Mouse (Mus musculus): Measurements from ENCODE around the gene Idnk. TPM values are rescaled to one million over a fixed set of nuclear protein-coding genes. Genes with fewer than 3 reads are reported as not detected.

Gene Idnk
- total RNA-seq, 2 experiments from 2014 or later: 25.0 to 26.6 TPM

- intact Hi-C loops (cut with DNase I): loop anchor here (1.0 to 10.0 kb wide), 3 partner anchors 45 to 397 kb away; no protein-coding TSS in a partner anchor
- DNase-seq: no peak
Observed at GRCm38 (mm10) chr13:58187751-58188150, 30.3 kb downstream of the Idnk start.

DNA sequence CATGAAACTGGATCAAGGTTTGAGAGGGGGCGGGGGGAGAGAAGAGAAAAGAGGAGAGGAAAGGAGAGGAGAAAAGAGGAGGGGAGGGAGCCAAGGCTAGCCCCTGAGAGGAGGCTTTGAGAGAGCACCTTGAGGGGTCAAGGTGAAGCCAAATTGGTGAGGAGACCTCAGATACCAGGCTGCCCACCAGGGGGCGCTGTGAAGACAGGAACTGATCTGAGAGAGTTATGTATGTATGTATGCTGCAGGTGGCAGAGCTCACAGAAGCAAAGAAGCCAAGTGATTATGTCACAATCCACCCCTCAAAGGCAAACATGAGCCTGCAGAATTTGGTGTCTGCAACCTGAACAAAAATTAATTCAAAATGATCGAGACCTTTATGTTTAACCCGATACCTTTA is 31.0 kb downstream of the Idnk start:
- peak; percentile 82 to 88 for DNase-seq
- intact Hi-C loops (cut with DNase I): loop anchor here (1.0 to 10.0 kb wide), 3 partner anchors 44 to 396 kb away; no protein-coding TSS in a partner anchor

- no peak for DNase-seq
- intact Hi-C loops (cut with DNase I): loop anchor here (10.0 kb wide), 2 partner anchors 355 to 395 kb away; no protein-coding TSS in a partner anchor
Observed at GRCm38 (mm10) chr13:58189473-58189872, 32.0 kb downstream of the Idnk start.

DNA sequence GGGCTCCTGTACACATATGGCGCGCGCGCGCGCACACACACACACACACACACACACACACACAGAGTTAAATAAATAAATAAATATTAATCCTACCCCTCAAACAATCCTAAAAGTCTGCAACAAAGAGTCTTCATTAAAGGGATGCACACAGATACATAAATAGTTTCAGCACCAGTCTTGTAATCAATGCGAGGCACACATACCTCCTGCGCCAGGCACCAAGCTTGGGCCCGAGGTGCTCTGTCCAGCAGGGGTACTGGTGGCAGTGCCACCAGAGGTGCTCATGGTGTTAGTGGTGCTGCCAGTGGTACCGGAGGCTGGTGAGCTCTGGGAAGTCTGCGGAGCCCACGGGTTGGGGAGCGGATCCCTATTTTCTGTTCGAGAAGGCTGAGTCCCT is 34.1 kb downstream of the Idnk start:
- DNase-seq: no peak

GRCm38 (mm10) chr13:58192146-58192545 is 34.7 kb downstream of the Idnk start:
- intact Hi-C loops (cut with DNase I): no loop called here
- DNase-seq: no peak

More for the DNA sequence above, 34.1 kb downstream of the Idnk start:
- intact Hi-C loops (cut with DNase I): no loop called here

DNA sequence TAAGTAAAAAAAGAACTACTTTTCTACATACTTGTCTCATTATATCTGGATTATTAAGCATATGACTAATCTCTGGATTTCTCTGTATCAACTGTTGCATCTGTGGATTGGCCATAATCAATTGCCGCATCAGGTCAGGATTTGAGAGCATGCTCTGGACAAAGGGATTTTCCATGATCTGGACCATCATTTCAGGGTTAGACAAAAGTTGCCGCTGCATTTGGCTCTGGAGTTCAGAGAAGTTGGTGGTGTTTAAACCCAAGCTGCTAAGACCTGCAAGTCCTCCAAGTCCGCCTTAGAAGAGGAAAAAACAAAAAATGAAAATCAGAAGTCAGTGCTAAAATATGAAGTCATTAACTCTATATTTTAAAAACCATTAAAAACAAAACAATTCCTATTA is 35.8 kb downstream of the Idnk start:
- no peak for DNase-seq
- intact Hi-C loops (cut with DNase I): no loop called here

- no peak for DNase-seq
- intact Hi-C loops (cut with DNase I): no loop called here
Observed at GRCm38 (mm10) chr13:58194908-58195307, 37.5 kb downstream of the Idnk start.

DNA sequence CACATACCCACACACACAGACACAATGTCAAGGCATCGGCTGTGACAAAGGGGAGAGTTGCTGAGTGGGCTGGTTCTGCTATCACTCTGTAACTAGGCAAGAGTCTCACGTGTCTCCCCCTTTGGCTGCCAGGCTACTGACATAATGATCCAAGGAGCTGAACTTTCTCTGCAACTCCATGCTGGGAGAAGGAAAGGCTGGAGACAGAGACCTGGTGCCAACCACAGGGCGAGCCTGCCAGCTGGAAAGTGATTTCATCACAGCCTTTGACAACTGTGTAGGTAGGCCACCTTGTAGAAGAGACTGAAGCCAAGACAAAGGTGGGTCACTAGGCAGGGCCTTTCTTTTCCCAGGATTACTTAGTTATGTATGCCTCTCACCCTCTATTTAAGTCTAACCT is 39.8 kb downstream of the Idnk start:
- intact Hi-C loops (cut with DNase I): no loop called here
- DNase-seq: no peak

DNA sequence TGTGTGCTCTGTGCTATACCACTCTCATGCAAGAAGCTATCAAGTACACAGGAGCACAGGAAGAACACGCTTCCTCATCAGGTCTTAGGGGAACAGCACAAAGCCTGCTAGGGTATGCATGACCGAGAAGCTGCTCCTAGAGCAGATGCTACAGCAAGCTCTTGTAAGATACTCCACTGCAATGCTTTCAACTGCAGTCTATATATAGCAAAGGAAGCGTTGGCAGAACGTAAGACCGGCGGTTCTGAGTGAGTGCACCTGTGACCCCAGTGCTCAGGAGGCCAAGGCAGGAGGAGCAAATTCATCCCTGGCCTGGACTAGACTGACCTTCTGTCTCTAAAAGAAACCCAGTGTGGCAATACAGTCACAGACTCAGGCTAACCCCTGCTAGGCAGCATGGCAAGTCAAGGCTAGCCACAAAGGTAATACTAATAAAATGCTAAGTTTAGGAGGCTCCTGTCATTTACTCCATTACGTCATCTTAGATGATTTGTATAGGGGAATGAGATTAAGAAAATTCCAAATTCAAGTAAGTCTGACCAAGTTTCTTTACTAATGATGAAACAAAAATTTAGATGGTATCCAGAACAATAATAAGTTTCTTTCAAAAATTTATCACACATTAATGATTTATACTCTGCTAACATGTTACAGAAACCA is 40.7 kb downstream of the Idnk start:
- no peak for DNase-seq
- intact Hi-C loops (cut with DNase I): no loop called here

GRCm38 (mm10) chr13:58201343-58201742 is 43.9 kb downstream of the Idnk start:
- DNase-seq: no peak
- intact Hi-C loops (cut with DNase I): loop anchor here (5.0 kb wide), 1 partner anchor 44 kb away; the partner anchor contains the start of gene Idnk

DNA sequence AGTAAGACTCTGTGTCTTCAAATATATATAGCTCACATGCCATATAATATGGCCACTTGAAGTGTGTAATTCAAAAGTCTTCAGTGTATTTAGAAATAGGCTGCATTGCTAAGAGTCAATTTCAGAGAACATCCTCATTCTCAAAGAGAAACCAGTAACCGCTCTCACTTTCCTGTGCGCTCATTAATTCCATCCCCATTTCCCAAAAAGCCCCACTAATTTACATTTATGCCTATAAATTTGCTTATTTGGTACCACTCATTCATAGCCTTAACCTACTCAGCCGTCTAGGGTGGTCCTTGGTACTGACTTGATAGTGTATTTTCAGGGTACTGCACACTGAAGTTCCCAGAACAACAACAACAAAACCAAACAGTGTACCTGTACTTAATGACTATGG is 44.5 kb downstream of the Idnk start:
- intact Hi-C loops (cut with DNase I): loop anchor here (5.0 kb wide), 1 partner anchor 45 kb away; the partner anchor contains the start of gene Idnk
- DNase-seq: no peak

GRCm38 (mm10) chr13:58202903-58203302 is 45.5 kb downstream of the Idnk start:
- intact Hi-C loops (cut with DNase I): loop anchor here (5.0 kb wide), 1 partner anchor 46 kb away; the partner anchor contains the start of gene Idnk
- DNase-seq: no peak

DNA sequence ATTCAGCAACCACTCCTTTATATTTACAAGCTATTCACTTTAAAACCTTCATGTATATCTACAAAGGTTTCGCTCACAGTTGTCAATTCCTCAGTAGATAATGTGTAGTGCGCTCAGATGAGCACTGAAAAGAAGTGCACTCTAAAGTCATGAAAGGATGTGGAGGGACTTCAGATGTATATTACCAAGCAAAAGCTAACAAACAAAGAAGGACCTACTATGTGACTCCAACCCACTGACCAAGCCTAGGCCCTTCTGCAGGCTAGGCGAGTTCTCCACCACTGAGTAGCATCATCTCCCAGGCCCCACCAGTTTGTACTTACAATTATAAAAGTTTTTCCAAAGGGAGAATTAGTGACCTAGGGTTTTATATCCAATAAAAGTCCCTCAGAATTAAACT is 46.8 kb downstream of the Idnk start:
- no peak for DNase-seq
- intact Hi-C loops (cut with DNase I): loop anchor here (5.0 kb wide), 1 partner anchor 47 kb away; the partner anchor contains the start of gene Idnk

DNA sequence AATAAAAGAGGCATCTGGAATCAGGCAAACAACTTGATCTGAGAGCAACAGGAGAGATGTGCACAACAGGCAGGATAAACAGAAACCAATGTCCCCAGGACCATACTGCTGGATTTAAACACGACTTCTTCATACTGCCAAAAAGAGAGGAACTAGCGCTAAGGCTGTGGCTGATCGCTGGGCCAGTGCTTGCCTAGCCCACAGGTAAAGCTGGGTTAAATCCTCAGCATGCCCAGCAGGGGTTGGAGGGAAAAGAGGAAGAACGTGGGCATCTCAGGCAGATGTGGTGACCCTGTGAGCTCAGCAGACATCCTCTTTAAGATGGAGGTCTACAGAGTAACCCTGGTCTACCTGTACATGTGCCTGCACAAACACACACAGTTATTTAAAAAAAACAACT is 47.5 kb downstream of the Idnk start:
- no peak for DNase-seq
- intact Hi-C loops (cut with DNase I): loop anchor here (5.0 kb wide), 1 partner anchor 48 kb away; the partner anchor contains the start of gene Idnk

GRCm38 (mm10) chr13:58206084-58206483 is 48.6 kb downstream of the Idnk start:
- intact Hi-C loops (cut with DNase I): no loop called here
- DNase-seq: no peak

DNA sequence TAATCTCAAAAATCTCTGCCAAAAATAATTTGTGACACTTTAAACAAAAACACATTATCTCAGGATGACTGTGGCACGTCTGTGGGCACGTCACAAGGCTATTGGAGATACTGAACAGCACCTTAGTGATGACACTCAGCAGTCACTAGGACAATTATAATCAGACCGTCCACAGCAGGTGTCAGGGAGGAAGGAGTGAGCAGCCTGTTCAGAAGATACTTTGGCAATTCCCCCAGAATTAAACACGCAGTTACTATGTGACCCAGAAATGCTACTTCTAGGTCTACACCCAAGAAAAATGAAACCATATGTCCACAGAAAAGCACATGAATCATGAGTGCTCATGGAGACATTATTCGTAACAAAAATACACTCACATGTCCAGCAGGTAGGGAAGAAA is 53.0 kb downstream of the Idnk start:
- DNase-seq: no peak
- intact Hi-C loops (cut with DNase I): no loop called here

GRCm38 (mm10) chr13:58212530-58212929 is 55.1 kb downstream of the Idnk start:
- DNase-seq: no peak
- intact Hi-C loops (cut with DNase I): no loop called here

DNA sequence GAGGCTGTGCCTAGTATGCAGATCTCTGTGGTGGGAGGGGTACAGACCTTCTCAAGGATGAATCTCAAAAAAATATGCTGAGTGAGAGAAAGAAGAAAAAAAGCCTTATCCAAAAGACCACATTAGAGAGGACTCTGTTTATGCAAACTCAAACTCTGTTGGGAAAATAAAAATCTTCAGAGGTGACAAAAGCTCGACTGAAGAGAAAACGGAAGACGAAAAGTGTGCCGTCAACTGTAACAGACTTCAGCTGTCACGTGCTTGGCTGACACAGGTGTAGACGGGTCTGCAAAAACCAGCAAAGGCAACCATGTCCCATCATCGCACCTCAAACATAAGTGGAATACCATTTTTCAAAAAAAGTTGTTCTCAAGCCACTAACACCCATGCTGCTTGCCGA is 56.4 kb downstream of the Idnk start:
- intact Hi-C loops (cut with DNase I): no loop called here
- DNase-seq: no peak
